Mouse (Mus musculus) liver, embryonic 11.5 days (tissue): ENCODE data around the gene 4930452B06Rik. TPM values are rescaled to one million over a fixed set of nuclear protein-coding genes. Genes with fewer than 3 reads are reported as not detected.

Source experiments
- ATAC-seq: fragments of 200-750 bp; cut with Nextera tagmentation; replicated peaks from 2 replicates; pipeline ENCODE4 v1.8.0; 2017; ENCODE audit warnings: moderate number of reproducible peaks, mild to moderate bottlenecking, moderate TSS enrichment, moderate library complexity; ENCODE audit not compliant: low FRiP score
- DNase-seq: peaks from one replicate; pipeline ENCODE4 v3.0.0-alpha.2; 2017; ENCODE audit warnings: low spot score
- H3K27ac ChIP-seq: fragments of 300-500 bp; sonication (generic); 2 replicates; pipeline ENCODE4 v1.5.1; 2014; ENCODE audit warnings: mild to moderate bottlenecking, low read depth, low read length, control low read depth
- H3K27me3 ChIP-seq: fragments of 300-500 bp; sonication (generic); replicated peaks from 2 replicates; pipeline ENCODE4 v1.6.1; 2014; ENCODE audit warnings: low read length, mixed read lengths; ENCODE audit not compliant: control insufficient read depth, insufficient read depth
- H3K36me3 ChIP-seq: fragments of 300-500 bp; sonication (generic); 2 replicates; pipeline ENCODE4 v1.6.1; 2014; ENCODE audit warnings: mild to moderate bottlenecking, low read length, moderate library complexity, mixed read lengths; ENCODE audit not compliant: control insufficient read depth, insufficient read depth
- H3K4me1 ChIP-seq: fragments of 300-500 bp; sonication (generic); replicated peaks from 2 replicates; pipeline ENCODE4 v1.6.1; 2014; ENCODE audit warnings: low read length, mixed read lengths; ENCODE audit not compliant: control insufficient read depth, insufficient read depth
- H3K4me2 ChIP-seq: fragments of 300-500 bp; sonication (generic); 2 replicates; pipeline ENCODE4 v1.6.1; 2014; ENCODE audit warnings: mild to moderate bottlenecking, control low read depth, moderate library complexity
- H3K4me3 ChIP-seq: fragments of 300-500 bp; sonication (generic); 2 replicates; pipeline ENCODE4 v1.5.1; 2014; ENCODE audit warnings: low read depth, low read length, control low read depth
- H3K9ac ChIP-seq: fragments of 300-500 bp; sonication (generic); 2 replicates; pipeline ENCODE4 v1.6.1; 2014; ENCODE audit warnings: low read depth, low read length, control low read depth
- H3K9me3 ChIP-seq: fragments of 300-500 bp; sonication (generic); 2 replicates; pipeline ENCODE4 v1.6.1; 2016; ENCODE audit warnings: low read length, inconsistent platforms, mixed read lengths; ENCODE audit not compliant: control insufficient read depth
- WGBS: fragments of 180-500 bp; shearing (Covaris S2); extraction: QIAGEN DNeasy Blood & Tissue Kit; methylation state at CpG from one replicate; pipeline ENCODE4 v1.1.7; 2014; 5-methylcytosine and 5-hydroxymethylcytosine counted together
- polyA plus RNA-seq: library from polyadenylated mRNA; unstranded; fragments of >200 nt; fragmentation: Nextera tagmentation; extraction: Ambion mirVana; gene quantifications from 2 replicates; pipeline ENCODE4 v1.2.1, GENCODE M21; 2014

4930452B06Rik gene
- polyA plus RNA-seq, 1 experiment from 2014 or later: 4.8 TPM

- Histone ChIP-seq H3K4me2 (no peak overlapping the region), H3K4me3 (no peak overlapping the region), H3K9ac (no peak overlapping the region), H3K27me3 (no peaks in the 10 kb centered on the region), H3K9me3 (no peaks in the 10 kb centered on the region), H3K27ac (no peak overlapping the region), H3K36me3 (no peaks in the 10 kb centered on the region), H3K4me1 (no peaks in the 10 kb centered on the region)
- DNase-seq: no peak
- WGBS: 78% methylated on average over 2 of the region's 2 CpGs
- ATAC-seq: no peak
Measured at GRCm38 (mm10) chr14:8429767-8430166, 236.3 kb downstream of the 4930452B06Rik start.

- no peaks in the 10 kb centered on the region for H3K9me3 ChIP-seq
- no peak overlapping the region for H3K4me3 ChIP-seq
- no peaks in the 10 kb centered on the region for H3K36me3 ChIP-seq
- no peak overlapping the region for H3K9ac ChIP-seq
- 87% methylated on average over 3 of the region's 3 CpGs for WGBS
- H3K27me3 ChIP-seq: no peaks in the 10 kb centered on the region
- H3K4me2 ChIP-seq: no peak overlapping the region
- H3K27ac ChIP-seq: no peak overlapping the region
- H3K4me1 ChIP-seq: no peaks in the 10 kb centered on the region
- ATAC-seq (no peak), DNase-seq (no peak)
Measured at GRCm38 (mm10) chr14:8422833-8423232, 243.2 kb downstream of the 4930452B06Rik start.

- H3K27ac ChIP-seq: no peak overlapping the region
- no peaks in the 10 kb centered on the region; the same call in 1 of the 2 replicates for H3K36me3 ChIP-seq
- no peak overlapping the region for H3K4me3 ChIP-seq
- no peaks in the 10 kb centered on the region for H3K27me3 ChIP-seq
- no peak overlapping the region for H3K9ac ChIP-seq
- no peaks in the 10 kb centered on the region for H3K4me1 ChIP-seq
- no peak for DNase-seq
- no peaks in the 10 kb centered on the region for H3K9me3 ChIP-seq
- WGBS: 39% methylated on average over 10 of the region's 10 CpGs
- no peak overlapping the region for H3K4me2 ChIP-seq
- no peak for ATAC-seq
Measured at GRCm38 (mm10) chr14:8421199-8421787, 244.7 kb downstream of the 4930452B06Rik start.

GRCm38 (mm10) chr14:8418610-8419009 is 247.4 kb downstream of the 4930452B06Rik start:
- no peak overlapping the region for H3K4me2 ChIP-seq
- no peak overlapping the region for H3K27ac ChIP-seq
- no peak overlapping the region for H3K4me3 ChIP-seq
- no peaks in the 10 kb centered on the region for H3K4me1 ChIP-seq
- no peak for ATAC-seq
- no peak for DNase-seq
- H3K9me3 ChIP-seq: no peaks in the 10 kb centered on the region
- no peak overlapping the region for H3K9ac ChIP-seq
- no peaks in the 10 kb centered on the region; the same call in 1 of the 2 replicates for H3K36me3 ChIP-seq
- H3K27me3 ChIP-seq: no peaks in the 10 kb centered on the region
- WGBS: 65% methylated on average over 3 of the region's 3 CpGs

- no peak for ATAC-seq
- H3K9ac ChIP-seq: no peak overlapping the region
- H3K4me2 ChIP-seq: no peak overlapping the region
- H3K4me3 ChIP-seq: no peak overlapping the region
- H3K27ac ChIP-seq: no peak overlapping the region
- no peak for DNase-seq
- H3K9me3 ChIP-seq: no peaks in the 10 kb centered on the region
- H3K4me1 ChIP-seq: no peaks in the 10 kb centered on the region
- H3K27me3 ChIP-seq: no peaks in the 10 kb centered on the region
- H3K36me3 ChIP-seq: no peaks in the 10 kb centered on the region
- 59% methylated on average over 6 of the region's 6 CpGs for whole genome bisulfite sequencing
Measured at GRCm38 (mm10) chr14:8405946-8406345, 260.1 kb downstream of the 4930452B06Rik start.

- H3K36me3 ChIP-seq: no peaks in the 10 kb centered on the region
- no peak for DNase-seq
- no peak overlapping the region for H3K27ac ChIP-seq
- no peak overlapping the region for H3K4me2 ChIP-seq
- no peak overlapping the region for H3K4me3 ChIP-seq
- ATAC-seq: no peak
- H3K27me3 ChIP-seq: no peaks in the 10 kb centered on the region
- no peaks in the 10 kb centered on the region for H3K4me1 ChIP-seq
- no peaks in the 10 kb centered on the region for H3K9me3 ChIP-seq
- 86% methylated on average over 3 of the region's 3 CpGs for WGBS
- no peak overlapping the region for H3K9ac ChIP-seq
Measured at GRCm38 (mm10) chr14:8403310-8403709, 262.7 kb downstream of the 4930452B06Rik start.

- DNase-seq (no peak), ATAC-seq (no peak)
- H3K4me3 ChIP-seq: no peak overlapping the region
- H3K27me3 ChIP-seq: no peaks in the 10 kb centered on the region
- H3K36me3 ChIP-seq: no peaks in the 10 kb centered on the region
- no peaks in the 10 kb centered on the region for H3K4me1 ChIP-seq
- no peak overlapping the region for H3K4me2 ChIP-seq
- no peak overlapping the region for H3K9ac ChIP-seq
- no peak overlapping the region for H3K27ac ChIP-seq
- no peaks in the 10 kb centered on the region for H3K9me3 ChIP-seq
Measured at GRCm38 (mm10) chr14:8398507-8398906, 267.5 kb downstream of the 4930452B06Rik start.

- DNase-seq: no peak
- Histone ChIP-seq H3K4me3 (no peak overlapping the region), H3K36me3 (no peaks in the 10 kb centered on the region), H3K27ac (no peak overlapping the region), H3K9ac (no peak overlapping the region), H3K9me3 (no peaks in the 10 kb centered on the region), H3K4me2 (no peak overlapping the region), H3K4me1 (no peaks in the 10 kb centered on the region), H3K27me3 (no peaks in the 10 kb centered on the region)
- WGBS: 58% methylated on average over 7 of the region's 7 CpGs
- ATAC-seq: no peak
Measured at GRCm38 (mm10) chr14:8395690-8396287, 270.3 kb downstream of the 4930452B06Rik start.

- Histone ChIP-seq H3K4me2 (no peak overlapping the region), H3K27ac (no peak overlapping the region), H3K4me1 (no peaks in the 10 kb centered on the region), H3K9ac (no peak overlapping the region), H3K36me3 (no peaks in the 10 kb centered on the region), H3K4me3 (no peak overlapping the region), H3K27me3 (no peaks in the 10 kb centered on the region), H3K9me3 (no peaks in the 10 kb centered on the region)
- ATAC-seq: no peak
- WGBS: 54% methylated on average over 6 of the region's 6 CpGs
- no peak for DNase-seq
Measured at GRCm38 (mm10) chr14:8392181-8392825, 273.7 kb downstream of the 4930452B06Rik start.
